Mouse (Mus musculus): Measurements from ENCODE around the gene Gm11627. TPM values are rescaled to one million over a fixed set of nuclear protein-coding genes. Genes with fewer than 3 reads are reported as not detected.
"Not testable (repeated sequence)": the region's sequence is repeated elsewhere in the genome, so short reads cannot be mapped to it uniquely, and the experiment has no call there.

The Gm11627 gene
- polyA plus RNA-seq, 1 experiment from 2014 or later: 6.6 TPM

DNA sequence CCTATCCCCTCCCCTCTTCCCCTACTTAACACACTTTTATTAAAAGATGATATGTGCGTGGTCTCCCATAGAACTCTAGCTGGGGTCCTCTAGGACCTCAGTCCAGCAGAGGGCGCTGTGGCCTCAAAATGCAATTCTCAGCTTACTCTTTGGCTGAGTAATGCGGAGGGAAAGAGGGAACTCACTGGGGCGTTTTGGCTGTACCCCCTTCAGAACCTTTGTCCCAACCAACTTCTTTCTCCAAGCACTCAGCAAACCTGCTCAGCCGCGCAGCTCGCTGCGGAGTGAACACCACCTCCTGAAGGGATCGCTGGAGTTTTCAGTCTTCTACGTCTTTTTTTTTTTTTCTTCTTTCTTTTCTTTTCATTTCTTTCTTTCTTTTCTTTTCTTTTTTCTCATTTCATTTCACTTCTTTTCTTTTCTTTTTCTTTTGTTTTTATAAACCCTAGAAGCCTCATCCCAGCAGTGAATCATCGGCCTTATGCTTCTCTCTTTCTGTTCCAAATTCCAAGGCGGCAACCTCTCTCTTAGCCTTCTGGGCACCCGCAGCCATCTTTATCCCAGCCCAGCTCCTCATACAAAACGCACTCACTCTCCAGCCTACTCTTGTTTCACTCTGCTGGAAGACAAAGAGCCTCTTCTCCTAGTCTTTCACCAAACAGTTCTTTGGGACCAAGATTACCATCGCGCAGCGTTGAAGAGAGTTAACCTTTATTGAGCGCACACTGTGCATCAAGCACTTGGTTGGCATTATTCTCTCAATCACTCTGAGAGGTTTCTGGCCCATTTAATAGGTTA, 6.2 kb downstream of the Gm11627 start:
- H3K4me2 ChIP-seq: peak overlapping the region; percentile 84

GRCm38 (mm10) chr11:102568756-102569377, 10.4 kb downstream of the Gm11627 start:
- 83% methylated on average over 7 of the region's 7 CpGs for WGBS
- Histone ChIP-seq H3K27me3 (replicated peaks) (no peaks in the 10 kb centered on the region), H3K9me3 (replicated peaks) (no peaks in the 10 kb centered on the region), H3K36me3 (no peaks in the 10 kb centered on the region), H3K9ac (replicated peaks) (no peak overlapping the region), H3K4me2 (no peak overlapping the region), H3K4me3 (replicated peaks) (no peak overlapping the region), H3K27ac (replicated peaks) (no peak overlapping the region), H3K4me1 (0 out of 2 replicates have a peak, but pooled peaks cover 5% of the 10 kb centered on the region)
- ATAC-seq (ENCODE audit: low FRiP score): no peak

More for the DNA sequence above, 6.2 kb downstream of the Gm11627 start:
- 0 out of 2 replicates have a peak, but pooled peaks have one; percentile 50 for ATAC-seq (ENCODE audit: low FRiP score)
- Histone ChIP-seq H3K9ac (replicated peaks) (peak overlapping the region; percentile 56), H3K36me3 (no peaks in the 10 kb centered on the region), H3K4me1 (0 out of 2 replicates have a peak, but pooled peaks cover 5% of the 10 kb centered on the region), H3K9me3 (replicated peaks) (no peaks in the 10 kb centered on the region), H3K4me3 (replicated peaks) (peak overlapping the region; percentile 42), H3K27me3 (replicated peaks) (no peaks in the 10 kb centered on the region), H3K27ac (replicated peaks) (no peak overlapping the region)
- WGBS: 6% methylated on average over 18 of the region's 18 CpGs

- H3K27me3 ChIP-seq (replicated peaks): no peaks in the 10 kb centered on the region
- no peak overlapping the region for H3K27ac ChIP-seq (replicated peaks)
- no peak overlapping the region for H3K4me2 ChIP-seq
- H3K4me3 ChIP-seq (replicated peaks): no peak overlapping the region
- H3K4me1 ChIP-seq: 0 out of 2 replicates have a peak, but pooled peaks cover 3% of the 10 kb centered on the region
- 83% methylated on average over 12 of the region's 12 CpGs for WGBS
- no peaks in the 10 kb centered on the region for H3K9me3 ChIP-seq (replicated peaks)
- no peak overlapping the region for H3K9ac ChIP-seq (replicated peaks)
- ATAC-seq (ENCODE audit: low FRiP score): no peak
- no peaks in the 10 kb centered on the region for H3K36me3 ChIP-seq
These were observed 11.1 kb downstream of the Gm11627 start for GRCm38 (mm10) chr11:102568191-102568590.

DNA sequence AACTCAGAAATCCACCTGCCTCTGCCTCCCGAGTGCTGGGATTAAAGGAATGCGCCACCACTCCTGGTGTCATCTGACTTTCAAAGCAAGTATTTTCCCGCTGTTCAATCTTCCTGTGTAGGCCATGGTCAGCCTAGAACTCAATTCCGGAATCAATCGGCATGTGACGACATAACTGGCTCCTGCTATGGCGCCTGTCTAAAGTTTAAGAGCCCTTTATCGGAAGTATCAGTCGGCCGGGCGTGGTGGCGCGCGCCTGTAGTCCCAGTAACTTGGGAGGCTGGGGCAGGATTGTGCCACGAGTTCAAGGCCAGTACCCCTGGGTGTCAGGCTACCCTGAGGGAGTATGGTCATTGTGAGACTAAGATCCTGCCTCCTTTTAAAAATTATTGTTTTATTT, 11.5 kb downstream of the Gm11627 start:
- Histone ChIP-seq H3K9ac (replicated peaks) (no peak overlapping the region), H3K27me3 (replicated peaks) (no peaks in the 10 kb centered on the region), H3K27ac (replicated peaks) (no peak overlapping the region), H3K36me3 (no peaks in the 10 kb centered on the region), H3K4me1 (no peaks in the 10 kb centered on the region), H3K9me3 (replicated peaks) (no peaks in the 10 kb centered on the region), H3K4me3 (replicated peaks) (no peak overlapping the region), H3K4me2 (no peak overlapping the region)
- no peak for ATAC-seq (ENCODE audit: low FRiP score)
- 96% methylated on average over 15 of the region's 15 CpGs for WGBS

DNA sequence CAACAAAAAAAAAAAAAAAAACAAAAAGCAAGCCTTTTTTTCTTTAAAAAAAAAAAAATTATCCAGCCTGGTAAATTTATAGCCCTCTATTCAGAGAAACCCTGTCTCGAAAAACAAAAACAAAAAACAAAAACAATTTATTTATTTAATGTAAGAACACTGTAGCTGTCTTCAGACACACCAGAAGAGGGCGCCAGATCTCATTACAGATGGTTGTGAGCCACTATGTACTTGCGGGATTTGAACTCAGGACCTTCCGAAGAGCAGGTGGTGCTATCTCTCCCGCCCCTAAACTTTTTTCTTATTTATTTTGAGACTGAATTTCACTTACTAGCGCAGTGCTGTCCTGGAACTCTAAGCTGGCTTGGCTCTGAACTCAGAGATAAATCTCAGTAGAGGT, 12.1 kb downstream of the Gm11627 start:
- H3K27ac ChIP-seq (replicated peaks): no peak overlapping the region
- no peak overlapping the region for H3K4me2 ChIP-seq
- H3K36me3 ChIP-seq: no peaks in the 10 kb centered on the region
- no peaks in the 10 kb centered on the region for H3K9me3 ChIP-seq (replicated peaks)
- no peak for ATAC-seq (ENCODE audit: low FRiP score)
- no peaks in the 10 kb centered on the region for H3K27me3 ChIP-seq (replicated peaks)
- H3K4me1 ChIP-seq: no peaks in the 10 kb centered on the region
- H3K4me3 ChIP-seq (replicated peaks): no peak overlapping the region
- WGBS: 89% methylated on average over 6 of the region's 6 CpGs
- H3K9ac ChIP-seq (replicated peaks): no peak overlapping the region

DNA sequence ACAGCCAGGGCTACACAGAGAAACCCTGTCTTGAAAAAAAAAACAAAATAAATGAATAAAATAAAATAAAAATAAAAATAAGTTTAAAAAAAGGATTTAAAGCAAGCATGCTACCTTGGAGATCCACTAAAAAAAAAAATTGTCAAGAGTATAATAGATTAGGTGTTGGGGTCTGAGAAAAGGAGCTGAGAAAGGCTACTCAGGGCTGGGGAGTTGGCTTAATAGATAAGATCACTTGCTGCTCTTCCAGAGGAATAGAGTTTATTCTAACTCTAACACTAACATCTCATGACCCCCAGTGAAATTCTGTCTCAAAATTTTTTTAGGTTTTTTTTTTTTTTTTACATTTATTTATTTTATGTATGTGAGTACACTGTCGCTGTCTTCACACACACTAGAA, 13.0 kb downstream of the Gm11627 start:
- WGBS: 95% methylated on average over 1 of the region's 1 CpGs
- ATAC-seq (ENCODE audit: low FRiP score): no peak
- Histone ChIP-seq H3K27ac (replicated peaks) (no peak overlapping the region), H3K9ac (replicated peaks) (no peak overlapping the region), H3K27me3 (replicated peaks) (no peaks in the 10 kb centered on the region), H3K4me3 (replicated peaks) (no peak overlapping the region), H3K4me2 (no peak overlapping the region), H3K9me3 (replicated peaks) (no peaks in the 10 kb centered on the region), H3K36me3 (no peaks in the 10 kb centered on the region), H3K4me1 (no peaks in the 10 kb centered on the region)

DNA sequence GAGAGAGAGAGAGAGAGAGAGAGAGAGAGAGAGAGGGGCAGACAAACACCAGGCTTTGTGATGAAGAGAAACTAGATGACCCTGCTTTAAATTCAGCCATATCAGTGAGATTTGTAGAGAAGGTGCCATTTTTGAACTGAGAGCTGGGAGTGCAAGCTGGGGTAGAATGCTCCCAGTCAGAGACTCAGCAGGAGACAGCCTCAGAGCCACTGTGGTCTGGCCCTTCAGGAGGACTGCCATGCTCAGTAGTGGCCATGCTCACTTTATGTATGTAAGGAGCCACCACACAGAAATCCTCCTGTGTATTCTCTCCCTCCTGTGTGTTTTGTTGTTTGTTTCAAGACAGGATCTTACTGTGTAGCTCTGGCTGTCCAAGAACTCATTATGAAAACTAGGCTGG, 13.5 kb downstream of the Gm11627 start:
- Histone ChIP-seq H3K27me3 (replicated peaks) (no peaks in the 10 kb centered on the region), H3K36me3 (no peaks in the 10 kb centered on the region), H3K4me2 (no peak overlapping the region), H3K4me3 (replicated peaks) (no peak overlapping the region), H3K9me3 (replicated peaks) (no peaks in the 10 kb centered on the region), H3K27ac (replicated peaks) (no peak overlapping the region), H3K9ac (replicated peaks) (no peak overlapping the region), H3K4me1 (no peaks in the 10 kb centered on the region)
- no peak for ATAC-seq (ENCODE audit: low FRiP score)

- not testable (repeated sequence) for H3K4me3 ChIP-seq (replicated peaks)
These were observed 14.1 kb downstream of the Gm11627 start for GRCm38 (mm10) chr11:102564952-102565671.

DNA sequence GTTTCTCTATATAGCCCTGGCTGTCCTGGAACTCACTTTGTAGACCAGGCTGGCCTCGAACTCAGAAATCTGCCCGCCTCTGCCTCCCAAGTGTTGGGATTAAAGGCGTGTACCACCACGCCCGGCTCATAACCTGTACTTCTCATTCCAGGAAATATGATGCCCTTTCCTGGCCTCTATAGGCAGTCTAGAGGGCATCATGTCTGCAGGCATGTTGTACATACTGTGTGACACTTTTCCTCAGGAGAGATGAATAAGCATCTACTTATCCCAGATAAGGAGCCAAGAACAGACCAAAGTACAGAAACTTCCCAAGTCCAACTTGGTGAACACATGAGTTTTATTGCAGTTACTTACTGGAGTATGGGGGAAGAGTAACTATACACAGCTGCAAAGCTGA, 20.6 kb downstream of the Gm11627 start:
- Histone ChIP-seq H3K27me3 (replicated peaks) (no peaks in the 10 kb centered on the region), H3K36me3 (no peaks in the 10 kb centered on the region), H3K4me1 (peaks cover 17% of the 10 kb centered on the region), H3K4me2 (no peak overlapping the region), H3K27ac (replicated peaks) (no peak overlapping the region), H3K9me3 (replicated peaks) (no peaks in the 10 kb centered on the region), H3K4me3 (replicated peaks) (no peak overlapping the region), H3K9ac (replicated peaks) (no peak overlapping the region)
- WGBS: 93% methylated on average over 4 of the region's 5 CpGs
- ATAC-seq (ENCODE audit: low FRiP score): no peak

More at GRCm38 (mm10) chr11:102564952-102565671, 14.1 kb downstream of the Gm11627 start:
- not testable (repeated sequence) for H3K4me1 ChIP-seq; H3K4me2 ChIP-seq; H3K36me3 ChIP-seq; H3K9ac ChIP-seq (replicated peaks); ATAC-seq (ENCODE audit: low FRiP score); H3K27me3 ChIP-seq (replicated peaks); H3K9me3 ChIP-seq (replicated peaks); H3K27ac ChIP-seq (replicated peaks)
- WGBS: 87% methylated on average over 14 of the region's 14 CpGs

- H3K9me3 ChIP-seq (replicated peaks): no peaks in the 10 kb centered on the region
- no peak overlapping the region for H3K9ac ChIP-seq (replicated peaks)
- H3K4me2 ChIP-seq: no peak overlapping the region
- 89% methylated on average over 1 of the region's 1 CpGs for WGBS
- no peak for ATAC-seq (ENCODE audit: low FRiP score)
- H3K4me1 ChIP-seq: peaks cover 25% of the 10 kb centered on the region
- no peaks in the 10 kb centered on the region for H3K36me3 ChIP-seq
- H3K27ac ChIP-seq (replicated peaks): no peak overlapping the region
- H3K4me3 ChIP-seq (replicated peaks): no peak overlapping the region
- H3K27me3 ChIP-seq (replicated peaks): no peaks in the 10 kb centered on the region
These were observed 21.9 kb downstream of the Gm11627 start for GRCm38 (mm10) chr11:102557386-102557785.

DNA sequence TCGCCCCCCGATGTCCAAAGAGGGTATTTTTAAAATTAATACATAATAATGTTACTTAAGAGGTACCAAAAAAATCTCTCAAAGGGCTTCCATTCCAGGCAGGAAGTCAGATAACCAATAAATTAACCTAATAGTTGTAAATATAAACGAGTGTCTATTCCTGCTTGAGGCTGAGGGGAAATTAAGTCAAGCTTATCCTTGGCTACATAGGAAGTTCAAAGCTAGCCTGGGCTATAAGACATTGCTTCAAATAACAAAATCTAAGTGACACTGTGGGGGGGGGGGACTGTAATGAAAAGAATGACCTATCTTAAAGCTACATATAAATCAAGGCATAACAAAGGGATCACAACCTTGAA, 22.6 kb downstream of the Gm11627 start:
- Histone ChIP-seq H3K27me3 (replicated peaks) (no peaks in the 10 kb centered on the region), H3K4me2 (peak overlapping the region; percentile 70), H3K4me3 (replicated peaks) (peak overlapping the region; percentile 73), H3K4me1 (peaks cover 31% of the 10 kb centered on the region), H3K36me3 (no peaks in the 10 kb centered on the region), H3K27ac (replicated peaks) (peak overlapping the region; percentile 97), H3K9me3 (replicated peaks) (no peaks in the 10 kb centered on the region), H3K9ac (replicated peaks) (no peak overlapping the region)
- WGBS: 13% methylated on average over 3 of the region's 3 CpGs
- ATAC-seq (ENCODE audit: low FRiP score): no peak
